Mouse (Mus musculus) spleen, postnatal 4 days (tissue): ENCODE measurements at regions not wholly inside any gene's neighbourhood (a gene's known extent, or its start where the extent isn't known, plus 50 kb on each side); places are given as distances from the start of the nearest gene placed in this dataset.

Source experiments
- DNase-seq, 2 experiments: peaks; one replicate each; pipeline ENCODE4 v3.0.0; 2022; ENCODE audit warnings: low spot score in 2 of 2

- DNase-seq: no peak
Measured at GRCm38 (mm10) chr9:41834487-41835404, 289.4 kb downstream of the Sorl1 start.

- DNase-seq: no peak
Measured at GRCm38 (mm10) chr9:41833408-41833807, 290.7 kb downstream of the Sorl1 start.

GRCm38 (mm10) chr9:41827356-41827755 is 296.7 kb downstream of the Sorl1 start:
- no peak for DNase-seq

- DNase-seq: no peak
Measured at GRCm38 (mm10) chr9:41821401-41821800, 302.7 kb downstream of the Sorl1 start.

GRCm38 (mm10) chr9:41817740-41818461 is 306.2 kb downstream of the Sorl1 start:
- no peak for DNase-seq

GRCm38 (mm10) chr9:41815921-41816320 is 308.2 kb downstream of the Sorl1 start:
- no peak for DNase-seq

GRCm38 (mm10) chr9:41809291-41809690 is 314.8 kb downstream of the Sorl1 start:
- no peak for DNase-seq

- no peak for DNase-seq
Measured at GRCm38 (mm10) chr9:41808791-41809190, 315.3 kb downstream of the Sorl1 start.

GRCm38 (mm10) chr9:41806289-41806621 is 317.8 kb downstream of the Sorl1 start:
- no peak for DNase-seq

GRCm38 (mm10) chr9:41805491-41806288 is 318.4 kb downstream of the Sorl1 start:
- DNase-seq: no peak

- DNase-seq: no peak
Measured at GRCm38 (mm10) chr9:41804711-41805331, 319.3 kb downstream of the Sorl1 start.

GRCm38 (mm10) chr9:41803680-41804460 is 320.2 kb downstream of the Sorl1 start:
- no peak for DNase-seq

GRCm38 (mm10) chr9:41801376-41801775 is 322.7 kb downstream of the Sorl1 start:
- no peak for DNase-seq

- no peak for DNase-seq
Measured at GRCm38 (mm10) chr9:41792830-41793213, 331.3 kb downstream of the Sorl1 start.

GRCm38 (mm10) chr9:41792173-41792829 is 331.8 kb downstream of the Sorl1 start:
- DNase-seq: no peak

GRCm38 (mm10) chr9:41791501-41792172 is 332.5 kb downstream of the Sorl1 start:
- no peak for DNase-seq

- DNase-seq: no peak
Measured at GRCm38 (mm10) chr9:41785131-41785530, 339.0 kb downstream of the Sorl1 start.

GRCm38 (mm10) chr9:41772281-41772902 is 351.7 kb downstream of the Sorl1 start:
- no peak for DNase-seq

- DNase-seq: no peak
Measured at GRCm38 (mm10) chr9:41771276-41771675, 352.8 kb downstream of the Sorl1 start.
